Mouse (Mus musculus) left cerebral cortex, adult 2 months (tissue): ENCODE measurements around the gene Sprr2a1. TPM values are rescaled to one million over a fixed set of nuclear protein-coding genes. Genes with fewer than 3 reads are reported as not detected.
"Not testable (repeated sequence)": the region's sequence is repeated elsewhere in the genome, so short reads cannot be mapped to it uniquely, and the experiment has no call there.

ENCODE experiments used
- DNase-seq, 2 experiments: peaks; one replicate each; pipeline ENCODE4 v3.0.0; 2021 to 2022; ENCODE audit warnings: low spot score in 2 of 2, mixed read lengths in 1 of 2; ENCODE audit errors: extremely low spot score in 1 of 2
- H3K27ac ChIP-seq: fragments of 200-600 bp; 2 replicates; pipeline ENCODE4 v1.8.1; 2022
- H3K4me3 ChIP-seq: fragments of 200-600 bp; 2 replicates; pipeline ENCODE4 v1.8.1; 2022
- CTCF ChIP-seq: fragments of 200-600 bp; IDR thresholded peaks from 2 replicates; pipeline ENCODE4 v1.8.1; 2022; ENCODE audit warnings: antibody characterized with exemption, mild to moderate bottlenecking, moderate library complexity
- intact Hi-C: fragments of 180-260 bp; cut with DNase I; formaldehyde crosslinking; loops from one replicate; pipeline ENCODE4 v1.15.1; 2025
- long read RNA-seq, 2 experiments: library from polyadenylated mRNA; stranded (forward); transcript quantifications; one replicate each; pipeline ENCODE4 v2.0.0; 2021; ENCODE audit warnings: borderline mapping rate in 2 of 2
- total RNA-seq, 2 experiments: library from RNA; stranded (reverse); gene quantifications; 2 replicates each; pipeline ENCODE4 v1.2.3; 2021

The Sprr2a1 gene
- total RNA-seq = not detected
- long read RNA-seq, experiment 1 = 0 reads
- long read RNA-seq, experiment 2 = 0 reads

DNA sequence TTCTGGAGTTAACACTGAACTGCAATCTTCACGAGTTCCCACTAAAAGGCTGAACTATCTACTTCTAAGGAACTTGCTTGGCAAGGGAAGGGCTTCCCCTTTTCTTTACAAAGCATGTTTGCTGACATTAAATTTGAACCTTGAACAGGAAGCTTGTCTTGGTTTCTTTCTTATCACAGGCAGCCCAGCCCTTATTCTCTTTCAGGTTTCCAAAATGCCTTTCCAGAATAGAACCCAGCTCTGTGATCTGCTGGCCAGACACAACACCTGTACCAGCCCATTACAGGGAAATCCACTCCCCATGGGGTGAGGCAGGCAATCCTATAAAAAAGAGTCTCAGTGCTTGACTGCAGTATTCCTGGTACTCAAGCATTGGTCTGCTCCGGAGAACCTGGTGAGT, at the start of gene Sprr2a1, which contains the start of gene Sprr2a2:
Gene Sprr2a1, plus strand, starts transcription at position 231 of the 400 bp plus-strand sequence.
Gene Sprr2a2, plus strand, starts transcription at position 352 of the 400 bp plus-strand sequence.
- intact Hi-C loops, H3K4me3 ChIP-seq, DNase-seq, H3K27ac ChIP-seq: not testable (repeated sequence)

DNA sequence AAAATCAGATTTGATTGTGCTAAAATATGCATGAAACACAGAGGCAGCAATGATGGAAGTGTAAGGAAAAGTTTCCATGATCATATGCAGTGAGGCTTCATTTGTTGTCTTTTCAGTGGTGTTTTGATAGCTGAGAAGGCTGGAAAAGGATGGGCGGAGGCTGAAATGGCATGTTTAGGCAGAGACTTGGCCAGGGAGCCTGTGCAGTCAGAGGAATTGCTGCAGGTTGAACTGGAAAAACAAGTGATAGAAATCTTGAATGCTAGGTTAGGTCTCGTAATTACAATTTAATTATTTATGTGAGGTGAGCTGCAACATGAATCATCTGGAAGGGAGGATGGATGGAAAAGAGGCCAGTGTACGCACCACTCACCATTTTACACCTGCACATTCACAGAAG, 45.8 kb upstream of the Sprr2a1 start:
- intact Hi-C loops = no loop called here
- Histone ChIP-seq H3K27ac (no peak overlapping the region), H3K4me3 (no peak overlapping the region)
- no peak for TF ChIP-seq CTCF
- no peak for DNase-seq

- intact Hi-C loops = no loop called here
- TF ChIP-seq CTCF = no peak
- Histone ChIP-seq H3K4me3 (no peak overlapping the region), H3K27ac (no peak overlapping the region)
- DNase-seq = no peak
Observed at GRCm38 (mm10) chr3:92176880-92177279, 38.7 kb upstream of the Sprr2a1 start.

GRCm38 (mm10) chr3:92195512-92196200, 19.9 kb upstream of the Sprr2a1 start:
- intact Hi-C loops = no loop called here
- H3K27ac ChIP-seq = no peak overlapping the region
- no peak overlapping the region for H3K4me3 ChIP-seq
- DNase-seq = no peak
- TF ChIP-seq CTCF = no peak

- intact Hi-C loops, DNase-seq, H3K4me3 ChIP-seq, H3K27ac ChIP-seq: not testable (repeated sequence)
Observed at GRCm38 (mm10) chr3:92211133-92211925, 4.3 kb upstream of the Sprr2a1 start.

DNA sequence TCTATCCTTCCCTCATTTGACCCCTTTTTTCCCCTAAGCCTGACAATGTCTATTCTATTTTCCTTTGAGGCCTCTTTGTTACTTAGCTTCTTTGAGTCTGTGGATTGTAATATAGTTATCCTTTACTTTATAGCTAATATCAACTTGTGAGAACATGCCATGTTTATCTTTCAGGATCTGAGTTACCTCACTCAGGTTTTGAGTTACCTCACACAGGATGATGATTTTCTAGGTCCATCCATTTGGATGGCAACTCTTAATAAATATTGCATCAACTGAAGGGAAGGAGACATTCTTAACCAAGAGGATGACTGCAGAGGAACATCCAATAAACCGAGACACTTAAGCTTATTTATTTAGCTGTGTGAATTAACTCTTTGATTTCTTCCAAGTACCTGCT, 3.5 kb upstream of the Sprr2a1 start:
- H3K4me3 ChIP-seq, intact Hi-C loops, H3K27ac ChIP-seq, DNase-seq: not testable (repeated sequence)

GRCm38 (mm10) chr3:92213651-92214050, 1.9 kb upstream of the Sprr2a1 start:
- DNase-seq, intact Hi-C loops, H3K4me3 ChIP-seq, H3K27ac ChIP-seq: not testable (repeated sequence)

- not testable (repeated sequence) for DNase-seq
Observed at GRCm38 (mm10) chr3:92219031-92219430, 3.4 kb downstream of the Sprr2a1 start.

DNA sequence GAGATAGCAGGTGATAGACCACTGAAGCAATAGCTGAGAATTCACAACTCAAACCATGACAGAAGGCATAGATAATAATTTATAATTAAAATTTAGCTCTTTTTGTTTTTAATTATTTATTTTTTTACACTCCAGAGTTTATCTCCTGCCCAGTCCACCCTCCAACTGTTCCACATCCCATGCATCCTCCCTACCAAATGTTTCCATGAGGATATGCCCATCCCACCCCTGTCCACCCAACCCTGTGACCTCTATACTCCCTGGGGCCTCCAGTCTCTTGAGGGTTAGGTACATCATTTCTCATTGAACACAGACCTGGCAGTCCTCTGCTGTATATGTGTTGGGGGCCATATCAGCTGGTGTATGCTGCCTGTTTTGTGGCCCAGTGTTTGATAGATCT, 8.1 kb downstream of the Sprr2a1 start:
- H3K4me3 ChIP-seq, H3K27ac ChIP-seq, DNase-seq, intact Hi-C loops: not testable (repeated sequence)

More at GRCm38 (mm10) chr3:92219031-92219430, 3.4 kb downstream of the Sprr2a1 start:
- intact Hi-C loops, H3K4me3 ChIP-seq, H3K27ac ChIP-seq: not testable (repeated sequence)

GRCm38 (mm10) chr3:92227410-92227809, 11.8 kb downstream of the Sprr2a1 start:
- DNase-seq, H3K4me3 ChIP-seq, H3K27ac ChIP-seq, intact Hi-C loops: not testable (repeated sequence)

GRCm38 (mm10) chr3:92236463-92237189, 21.0 kb downstream of the Sprr2a1 start:
- intact Hi-C loops, H3K4me3 ChIP-seq, H3K27ac ChIP-seq, DNase-seq: not testable (repeated sequence)

- H3K27ac ChIP-seq, DNase-seq, intact Hi-C loops, H3K4me3 ChIP-seq: not testable (repeated sequence)
Observed at GRCm38 (mm10) chr3:92238736-92239135, 23.1 kb downstream of the Sprr2a1 start.

DNA sequence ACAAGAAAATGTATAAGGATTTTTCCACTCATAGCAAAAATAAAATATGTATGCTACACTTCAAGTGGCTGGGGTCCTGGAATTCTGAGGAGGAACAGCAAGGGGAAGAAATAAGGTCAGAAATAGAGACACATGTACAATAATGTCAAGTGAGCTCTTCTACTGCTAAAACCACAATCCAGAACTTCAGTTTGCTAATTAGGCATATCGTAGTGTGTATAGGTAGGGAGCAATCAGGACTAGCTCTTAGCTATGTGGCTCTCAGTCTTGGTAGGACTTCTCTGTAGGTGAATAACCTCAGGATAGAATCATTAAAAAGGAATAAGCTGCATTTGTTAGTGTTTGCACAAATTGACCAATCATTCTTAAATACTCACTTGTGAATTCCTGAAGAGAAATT, 23.6 kb downstream of the Sprr2a1 start:
- H3K4me3 ChIP-seq, DNase-seq, intact Hi-C loops, H3K27ac ChIP-seq: not testable (repeated sequence)

GRCm38 (mm10) chr3:92244833-92245232, 29.2 kb downstream of the Sprr2a1 start:
- intact Hi-C loops, H3K4me3 ChIP-seq, DNase-seq, H3K27ac ChIP-seq: not testable (repeated sequence)

- H3K4me3 ChIP-seq, DNase-seq, intact Hi-C loops, H3K27ac ChIP-seq: not testable (repeated sequence)
Observed at GRCm38 (mm10) chr3:92246245-92246644, 30.6 kb downstream of the Sprr2a1 start.

GRCm38 (mm10) chr3:92248494-92248893, 32.9 kb downstream of the Sprr2a1 start:
- DNase-seq, H3K4me3 ChIP-seq, H3K27ac ChIP-seq, intact Hi-C loops: not testable (repeated sequence)
